Mouse (Mus musculus): ENCODE results near the gene Hist1h4n. TPM values are rescaled to one million over a fixed set of nuclear protein-coding genes. Genes with fewer than 3 reads are reported as not detected.
"Not testable (repeated sequence)": the region's sequence is repeated elsewhere in the genome, so short reads cannot be mapped to it uniquely, and the experiment has no call there.

The Hist1h4n gene
- polyA plus RNA-seq (2015; fragmentation: Nextera tagmentation; extraction: Ambion mirVana): 2.6 and 2.8 TPM in 2 replicates

- peak; percentile 88 for ATAC-seq
- H3K27me3 ChIP-seq (ENCODE audit: control insufficient read depth, insufficient read depth, low read depth, low read length); H3K27ac ChIP-seq (ENCODE audit: low read length); H3K9me3 ChIP-seq (replicated peaks; ENCODE audit: control insufficient read depth, low read length, poor library complexity, severe bottlenecking); H3K36me3 ChIP-seq (ENCODE audit: control insufficient read depth, insufficient read depth, low read length); H3K9ac ChIP-seq (ENCODE audit: low read depth, low read length); H3K4me1 ChIP-seq (ENCODE audit: control insufficient read depth, insufficient read depth, low read length): not testable (repeated sequence)
- H3K4me2 ChIP-seq (ENCODE audit: low read length): peak within 1 kb of the TSS; percentile 43
- WGBS: 0% methylated on average over 21 of the region's 58 CpGs
- peak within 1 kb of the TSS; percentile 22 for H3K4me3 ChIP-seq (ENCODE audit: low read depth, low read length)
Observed at GRCm38 (mm10) chr13:21831418-21832394, at the start of gene Hist1h4n. Hist1h4n (minus strand) TSS chr13:21832196.

- no peaks in the 10 kb centered on the region for H3K9me3 ChIP-seq (replicated peaks; ENCODE audit: control insufficient read depth, low read length, poor library complexity, severe bottlenecking)
- no peak overlapping the region for H3K9ac ChIP-seq (ENCODE audit: low read depth, low read length)
- no peaks in the 10 kb centered on the region for H3K36me3 ChIP-seq (ENCODE audit: control insufficient read depth, insufficient read depth, low read length)
- WGBS: 90% methylated on average over 6 of the region's 6 CpGs
- no peak for ATAC-seq
- H3K27me3 ChIP-seq (ENCODE audit: control insufficient read depth, insufficient read depth, low read depth, low read length): peaks cover 6% of the 10 kb centered on the region
- H3K4me1 ChIP-seq (ENCODE audit: control insufficient read depth, insufficient read depth, low read length): no peaks in the 10 kb centered on the region; the same call in 1 of the 2 replicates
- no peak overlapping the region for H3K4me3 ChIP-seq (ENCODE audit: low read depth, low read length)
- H3K4me2 ChIP-seq (ENCODE audit: low read length): no peak overlapping the region
- no peak overlapping the region for H3K27ac ChIP-seq (ENCODE audit: low read length)
Observed at GRCm38 (mm10) chr13:21880735-21881134, 48.7 kb upstream of the Hist1h4n start.

GRCm38 (mm10) chr13:21865503-21865902 lies 33.5 kb upstream of the Hist1h4n start:
- H3K9ac ChIP-seq (ENCODE audit: low read depth, low read length); H3K4me2 ChIP-seq (ENCODE audit: low read length); H3K27me3 ChIP-seq (ENCODE audit: control insufficient read depth, insufficient read depth, low read depth, low read length); H3K4me1 ChIP-seq (ENCODE audit: control insufficient read depth, insufficient read depth, low read length); H3K27ac ChIP-seq (ENCODE audit: low read length); H3K36me3 ChIP-seq (ENCODE audit: control insufficient read depth, insufficient read depth, low read length); H3K9me3 ChIP-seq (replicated peaks; ENCODE audit: control insufficient read depth, low read length, poor library complexity, severe bottlenecking); ATAC-seq; H3K4me3 ChIP-seq (ENCODE audit: low read depth, low read length): not testable (repeated sequence)
- 70% methylated on average over 3 of the region's 3 CpGs for WGBS

- H3K36me3 ChIP-seq (ENCODE audit: control insufficient read depth, insufficient read depth, low read length): no peaks in the 10 kb centered on the region
- H3K9ac ChIP-seq (ENCODE audit: low read depth, low read length): no peak overlapping the region
- no peaks in the 10 kb centered on the region for H3K4me1 ChIP-seq (ENCODE audit: control insufficient read depth, insufficient read depth, low read length)
- H3K27ac ChIP-seq (ENCODE audit: low read length): no peak overlapping the region
- no peak overlapping the region for H3K4me2 ChIP-seq (ENCODE audit: low read length)
- no peaks in the 10 kb centered on the region for H3K27me3 ChIP-seq (ENCODE audit: control insufficient read depth, insufficient read depth, low read depth, low read length)
- peaks cover 4% of the 10 kb centered on the region; the same call in 1 of the 2 replicates for H3K9me3 ChIP-seq (replicated peaks; ENCODE audit: control insufficient read depth, low read length, poor library complexity, severe bottlenecking)
- no peak for ATAC-seq
- 17% methylated on average over 5 of the region's 5 CpGs for WGBS
- no peak overlapping the region for H3K4me3 ChIP-seq (ENCODE audit: low read depth, low read length)
Observed at GRCm38 (mm10) chr13:21861608-21862007, 29.6 kb upstream of the Hist1h4n start.

GRCm38 (mm10) chr13:21855698-21856162 lies 23.7 kb upstream of the Hist1h4n start:
- H3K4me2 ChIP-seq (ENCODE audit: low read length): peak overlapping the region; percentile 53

GRCm38 (mm10) chr13:21855146-21855545 lies 23.1 kb upstream of the Hist1h4n start:
- Histone ChIP-seq H3K4me3 (ENCODE audit: low read depth, low read length) (peak overlapping the region; percentile 42), H3K4me1 (ENCODE audit: control insufficient read depth, insufficient read depth, low read length) (no peaks in the 10 kb centered on the region), H3K4me2 (ENCODE audit: low read length) (peak overlapping the region; percentile 53), H3K36me3 (ENCODE audit: control insufficient read depth, insufficient read depth, low read length) (no peaks in the 10 kb centered on the region), H3K9ac (ENCODE audit: low read depth, low read length) (no peak overlapping the region), H3K9me3 (replicated peaks; ENCODE audit: control insufficient read depth, low read length, poor library complexity, severe bottlenecking) (no peaks in the 10 kb centered on the region), H3K27me3 (ENCODE audit: control insufficient read depth, insufficient read depth, low read depth, low read length) (no peaks in the 10 kb centered on the region; the same call in 1 of the 2 replicates), H3K27ac (ENCODE audit: low read length) (no peak overlapping the region)
- peak; percentile 87 for ATAC-seq
- WGBS: under 1% methylated on average over 11 of the region's 11 CpGs

More at GRCm38 (mm10) chr13:21855698-21856162, 23.7 kb upstream of the Hist1h4n start:
- peak overlapping the region; percentile 42 for H3K4me3 ChIP-seq (ENCODE audit: low read depth, low read length)
- H3K27ac ChIP-seq (ENCODE audit: low read length): no peak overlapping the region
- WGBS: 1% methylated on average over 15 of the region's 15 CpGs
- peak; percentile 71; the same call in 1 of the 2 replicates for ATAC-seq
- H3K9ac ChIP-seq (ENCODE audit: low read depth, low read length): peak overlapping the region; percentile 58
- no peaks in the 10 kb centered on the region for H3K9me3 ChIP-seq (replicated peaks; ENCODE audit: control insufficient read depth, low read length, poor library complexity, severe bottlenecking)
- H3K4me1 ChIP-seq (ENCODE audit: control insufficient read depth, insufficient read depth, low read length): no peaks in the 10 kb centered on the region
- H3K27me3 ChIP-seq (ENCODE audit: control insufficient read depth, insufficient read depth, low read depth, low read length): no peaks in the 10 kb centered on the region; the same call in 1 of the 2 replicates
- H3K36me3 ChIP-seq (ENCODE audit: control insufficient read depth, insufficient read depth, low read length): no peaks in the 10 kb centered on the region

GRCm38 (mm10) chr13:21852215-21852945 lies 20.4 kb upstream of the Hist1h4n start:
- Histone ChIP-seq H3K36me3 (ENCODE audit: control insufficient read depth, insufficient read depth, low read length) (no peaks in the 10 kb centered on the region), H3K9ac (ENCODE audit: low read depth, low read length) (no peak overlapping the region), H3K4me1 (ENCODE audit: control insufficient read depth, insufficient read depth, low read length) (no peaks in the 10 kb centered on the region), H3K4me3 (ENCODE audit: low read depth, low read length) (no peak overlapping the region), H3K9me3 (replicated peaks; ENCODE audit: control insufficient read depth, low read length, poor library complexity, severe bottlenecking) (no peaks in the 10 kb centered on the region), H3K27me3 (ENCODE audit: control insufficient read depth, insufficient read depth, low read depth, low read length) (no peaks in the 10 kb centered on the region; the same call in 1 of the 2 replicates), H3K4me2 (ENCODE audit: low read length) (no peak overlapping the region), H3K27ac (ENCODE audit: low read length) (no peak overlapping the region)
- ATAC-seq: no peak
- 66% methylated on average over 3 of the region's 3 CpGs for WGBS

- not testable (repeated sequence) for ATAC-seq; H3K4me3 ChIP-seq (ENCODE audit: low read depth, low read length); H3K4me1 ChIP-seq (ENCODE audit: control insufficient read depth, insufficient read depth, low read length); H3K9ac ChIP-seq (ENCODE audit: low read depth, low read length); H3K9me3 ChIP-seq (replicated peaks; ENCODE audit: control insufficient read depth, low read length, poor library complexity, severe bottlenecking); H3K27ac ChIP-seq (ENCODE audit: low read length); H3K27me3 ChIP-seq (ENCODE audit: control insufficient read depth, insufficient read depth, low read depth, low read length); H3K36me3 ChIP-seq (ENCODE audit: control insufficient read depth, insufficient read depth, low read length); H3K4me2 ChIP-seq (ENCODE audit: low read length)
- WGBS: 23% methylated on average over 1 of the region's 1 CpGs
Observed at GRCm38 (mm10) chr13:21850696-21851095, 18.7 kb upstream of the Hist1h4n start.
